12 mouse cellular contexts compared by ENCODE assay signal in the genomic region with DNA sequence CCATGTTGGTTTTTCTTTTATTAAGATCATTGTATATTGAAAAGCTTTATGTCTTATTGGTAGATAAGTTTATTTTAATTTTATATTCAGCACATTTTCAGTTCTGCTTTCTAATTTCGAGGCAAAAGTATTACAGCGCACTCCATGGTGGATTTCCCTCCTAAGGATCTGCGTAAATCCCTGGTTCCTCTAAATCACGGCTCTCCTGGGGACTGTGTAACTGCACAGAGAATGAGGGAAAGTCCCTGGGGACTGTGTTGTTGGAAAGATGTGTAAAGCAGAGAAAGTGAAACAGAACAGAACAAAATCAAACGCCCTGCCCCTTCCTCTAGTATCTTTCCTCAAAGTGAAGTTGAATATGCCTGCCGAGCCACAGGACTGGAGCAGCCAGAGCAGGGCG. TPM values are rescaled to one million over a fixed set of nuclear protein-coding genes. Genes with fewer than 3 reads are reported as not detected.
DNase-seq lines count a peak whose midpoint lies in the region; TF ChIP-seq lines count a peak whose summit lies in the region.
"Had no signal": no experiment of that assay in that cellular context is flagged by ENCODE, and none has a peak within 500 bp of the region (broad histone marks: within the 10 kb centered on the region; RNA-seq: fewer than 3 reads in every experiment).

No protein-coding gene starts in this region.

- WGBS in kidney, adult 2 months, result 74% methylated on average over 7 of the region's 7 CpGs

- no peaks in the 10 kb centered on the region for H3K9me3 ChIP-seq in CH12.LX (replicated peaks; ENCODE audit: low read length)
- H3K9me3 ChIP-seq: midbrain, embryonic 12.5 days; neural tube, embryonic 13.5 days had no signal

- dilution Hi-C loops in CH12.LX (cut with MboI; ENCODE audit: extremely low pct_ligation_motif_present, extremely low pct_unique_long_range_greater_than_20kb, low sequenced_read_pairs), result no loop called here

- H3K4me2 ChIP-seq in CH12.LX (ENCODE audit: insufficient read depth, low read depth, poor library complexity, severe bottlenecking), result peak overlapping the region; percentile 68
- H3K4me2 ChIP-seq: midbrain, embryonic 12.5 days; neural tube, embryonic 13.5 days had no signal

- no peak for TF ChIP-seq RAD21 in CH12.LX (IDR thresholded peaks at IDR 0.05; ENCODE audit: low read depth, low read length)

- H3K36me3 ChIP-seq in kidney, adult 2 months (ENCODE audit: control insufficient read depth, insufficient read depth, low read length), result no peaks in the 10 kb centered on the region
- peaks cover 3 to 38% of the 10 kb centered on the region in 2 experiments for H3K36me3 ChIP-seq in CH12.LX (replicated peaks in 1 of 2; ENCODE audit: control insufficient read depth in 1 of 2, insufficient read depth in 1 of 2, low read length in 1 of 2)

- no peaks in the 10 kb centered on the region for H3K27me3 ChIP-seq in kidney, adult 2 months (replicated peaks; ENCODE audit: control insufficient read depth, insufficient read depth, low read length)
- H3K27me3 ChIP-seq in CH12.LX (replicated peaks), result no peaks in the 10 kb centered on the region
- H3K27me3 ChIP-seq: midbrain, embryonic 12.5 days; neural tube, embryonic 13.5 days had no signal

- H3K27ac ChIP-seq in gastrocnemius, adult 2 months, result peak overlapping the region; percentile 65
- no peak overlapping the region for H3K27ac ChIP-seq in kidney, adult 2 months (ENCODE audit: insufficient read depth, low read depth, low read length)
- no peak overlapping the region for H3K27ac ChIP-seq in CH12.LX (ENCODE audit: insufficient read depth, low read depth)
- H3K27ac ChIP-seq: midbrain, embryonic 12.5 days; neural tube, embryonic 13.5 days had no signal

- no peaks in the 10 kb centered on the region for H3K4me1 ChIP-seq in kidney, adult 2 months (ENCODE audit: control insufficient read depth, insufficient read depth, low read length)
- peaks cover 23 to 74% of the 10 kb centered on the region in 2 experiments for H3K4me1 ChIP-seq in CH12.LX (ENCODE audit: control insufficient read depth in 1 of 2, insufficient read depth in 2 of 2)

- H3K79me2 ChIP-seq in CH12.LX (replicated peaks; ENCODE audit: control insufficient read depth, extremely low read depth, insufficient read depth, poor library complexity, severe bottlenecking), result no peaks in the 10 kb centered on the region

- in situ Hi-C loops in CH12.LX (cut with MboI; ENCODE audit: low pct_ligation_motif_present, low pct_unique_long_range_greater_than_20kb, low sequenced_read_pairs), result no loop called here

- TF ChIP-seq POLR2A in kidney, adult 2 months (IDR thresholded peaks at IDR 0.05; ENCODE audit: low read depth, low read length), result no peak
- no peak for TF ChIP-seq POLR2A in CH12.LX (IDR thresholded peaks at IDR 0.05; ENCODE audit: low read depth, low read length)

- H3K4me3 ChIP-seq in gastrocnemius, adult 2 months, result peak overlapping the region; percentile 63
- H3K4me3 ChIP-seq in kidney, adult 2 months (ENCODE audit: insufficient read depth, low read depth, low read length), result no peak overlapping the region
- peak overlapping the region; percentile 11 to 33 (median 25) for H3K4me3 ChIP-seq in CH12.LX (replicated peaks in 1 of 3; ENCODE audit: low read depth in 2 of 3, low read length in 2 of 3, poor library complexity in 1 of 3)
- H3K4me3 ChIP-seq: midbrain, embryonic 12.5 days; neural tube, embryonic 13.5 days had no signal

- intact Hi-C loops in gastrocnemius, adult 2 months (cut with DNase I), result no loop called here
- intact Hi-C loops in gastrocnemius, postnatal 36 days (cut with DNase I), result no loop called here

- TF ChIP-seq CTCF in gastrocnemius, adult 2 months (IDR thresholded peaks at IDR 0.05), result no peak
- no peak for TF ChIP-seq CTCF in kidney, adult 2 months (conservative IDR thresholded peaks at IDR 0.05; ENCODE audit: insufficient read depth, insufficient read length, low read depth, low read length)
- TF ChIP-seq CTCF in CH12.LX (conservative IDR thresholded peaks at IDR 0.05 in 1 of 2, IDR thresholded peaks at IDR 0.05 in 1 of 2; ENCODE audit: low read depth in 2 of 2, low read length in 2 of 2), result no peak

- DNase-seq in gastrocnemius, adult 2 months, result peak; percentile 37
- DNase-seq in gastrocnemius, postnatal 36 days, result no peak
- DNase-seq in kidney, adult 2 months, result peak; percentile 26
- no peak for DNase-seq in kidney, postnatal 36 days
- peak; percentile 90 for DNase-seq in CH12.LX (ENCODE audit: extremely low read depth)
- peak; percentile 67 for DNase-seq in induced T-regulatory cell, adult 2 months (ENCODE audit: low read depth)
- DNase-seq in cerebellum, adult 9-11 months, result no peak
- no peak for DNase-seq in cerebellum, postnatal 36 days
- DNase-seq: liver; thymus, postnatal 14 days had no signal

- TF ChIP-seq EP300 in CH12.LX (IDR thresholded peaks at IDR 0.05; ENCODE audit: low read length), result peak; percentile 78

- H3K9ac ChIP-seq in CH12.LX (ENCODE audit: insufficient read depth, low read depth), result no peak overlapping the region
- H3K9ac ChIP-seq: midbrain, embryonic 12.5 days; neural tube, embryonic 13.5 days had no signal

TF ChIP-seq in CH12.LX, 34 proteins besides CTCF, POLR2A, EP300 and RAD21:
- TF ChIP-seq RCOR1 (conservative IDR thresholded peaks at IDR 0.05; ENCODE audit: low read depth, low read length) (peak; percentile 66), TBP (conservative IDR thresholded peaks at IDR 0.05; ENCODE audit: low read depth, low read length) (no peak), ETS1 (conservative IDR thresholded peaks at IDR 0.05; ENCODE audit: low read depth, low read length) (peak; percentile 88), MXI1 (IDR thresholded peaks at IDR 0.05; ENCODE audit: low read depth, low read length) (0 out of 2 replicates have a peak, but pooled peaks have one; percentile 44), TCF12 (IDR thresholded peaks at IDR 0.05; ENCODE audit: low read depth, low read length) (peak; percentile 42; the same call in 1 of the 2 replicates), JUND (conservative IDR thresholded peaks at IDR 0.05; ENCODE audit: low read depth, low read length) (peak; percentile 25; the same call in 1 of the 2 replicates), SMC3 (IDR thresholded peaks at IDR 0.05; ENCODE audit: low read depth, low read length) (no peak), CHD2 (IDR thresholded peaks at IDR 0.05; ENCODE audit: low read length) (0 out of 2 replicates have a peak, but pooled peaks have one; percentile 30), GABPA (IDR thresholded peaks at IDR 0.05; ENCODE audit: insufficient replicate concordance, low read depth, low read length) (no peak), USF1 (IDR thresholded peaks at IDR 0.05; ENCODE audit: low read depth, low read length) (no peak), NRF1 (IDR thresholded peaks at IDR 0.05; ENCODE audit: low read depth, low read length) (no peak), MAZ (IDR thresholded peaks at IDR 0.05; ENCODE audit: low read depth, low read length) (peak; percentile 45; the same call in 1 of the 2 replicates), ZC3H11A (IDR thresholded peaks at IDR 0.05; ENCODE audit: low read depth, low read length) (no peak), NELFE (IDR thresholded peaks at IDR 0.05; ENCODE audit: low read depth, low read length) (no peak), SIN3A (IDR thresholded peaks at IDR 0.05; ENCODE audit: low read length) (peak; percentile 70), IRF4 (IDR thresholded peaks at IDR 0.05; ENCODE audit: low read depth, low read length) (peak; percentile 84), BHLHE40 (IDR thresholded peaks at IDR 0.05; ENCODE audit: low read depth, low read length) (peak; percentile 50), CHD1 (IDR thresholded peaks at IDR 0.05; ENCODE audit: low read depth, low read length) (no peak), KAT2A (IDR thresholded peaks at IDR 0.05; ENCODE audit: insufficient replicate concordance, low read length) (0 out of 2 replicates have a peak, but pooled peaks have one; percentile 52), MAFK (IDR thresholded peaks at IDR 0.05; ENCODE audit: insufficient replicate concordance, low read length) (peak; percentile 68), ZKSCAN1 (IDR thresholded peaks at IDR 0.05; ENCODE audit: borderline replicate concordance, low read depth, low read length) (no peak)

RNA-seq across cellular contexts. Expression of a gene that starts 54.3 kb away (rescaled TPM):
- total RNA-seq in gastrocnemius, adult 2 months (2021), result not detected
- total RNA-seq in gastrocnemius, postnatal 36 days (2021), result not detected
- 19.8 and 21.0 TPM in 2 replicates for polyA plus RNA-seq in kidney, adult 2 months (2012; rRNA removed)
- not detected in 2 replicates for total RNA-seq in CH12.LX (2012; rRNA removed)
- total RNA-seq in CH12.LX (2014; rRNA removed), result not detected in 2 replicates
- not detected in 2 replicates for polyA plus RNA-seq in CH12.LX (2012; ENCODE audit: insufficient read length, low read depth)

RNA-seq across cellular contexts. Expression of a gene that starts 54.7 kb away (rescaled TPM):
- total RNA-seq in gastrocnemius, adult 2 months (2021), result 1 to 10 TPM; 4.2 to 6.4 TPM
- 1 to 10 TPM; 4.5 to 5.3 TPM for total RNA-seq in gastrocnemius, postnatal 36 days (2021)
- 6.2 and 8.4 TPM in 2 replicates for polyA plus RNA-seq in kidney, adult 2 months (2012; rRNA removed)
- 21.2 and 30.3 TPM in 2 replicates for total RNA-seq in CH12.LX (2012; rRNA removed)
- total RNA-seq in CH12.LX (2014; rRNA removed), result 53.6 and 53.9 TPM in 2 replicates
- polyA plus RNA-seq in CH12.LX (2012; ENCODE audit: insufficient read length, low read depth), result 63.7 and 66.3 TPM in 2 replicates

Comparison
In these comparisons a context has a peak if more than half of its experiments do, and no peak if none do; other contexts are left out.
1. DNase-seq: peak in gastrocnemius, adult 2 months (single experiment), kidney, adult 2 months (single experiment), CH12.LX (single experiment) and induced T-regulatory cell, adult 2 months (single experiment); none in gastrocnemius, postnatal 36 days (0 of 2), kidney, postnatal 36 days (0 of 2), cerebellum, adult 9-11 months (single experiment) and cerebellum, postnatal 36 days (0 of 2).